Mouse (Mus musculus): ENCODE results near the gene Gm5916. TPM values are rescaled to one million over a fixed set of nuclear protein-coding genes. Genes with fewer than 3 reads are reported as not detected.

Gm5916 gene
- not detected in 2 replicates for total RNA-seq (2012; rRNA removed)

GRCm38 (mm10) chr9:36128679-36129078 lies at the start of gene Gm5916:
Gene Gm5916, minus strand, starts transcription at chr9:36128779.
- DNase-seq (ENCODE audit: low read depth, low spot score) = no peak
- H3K4me1 ChIP-seq (ENCODE audit: control insufficient read depth in 2 of 2, insufficient read depth in 2 of 2, low read length in 2 of 2, poor library complexity in 1 of 2) = no peaks in the 10 kb centered on the region
- in situ Hi-C loops (cut with MboI; ENCODE audit: low sequenced_read_pairs in 2 of 2, unreplicated experiment in 2 of 2) = loop anchor here in 1 of 2 experiments (5.0 kb wide), 1 partner anchor 286 kb away; the partner anchor contains the start of gene 9230110F15Rik
- H3K27ac ChIP-seq (ENCODE audit: insufficient read depth, low read depth, low read length, poor library complexity, severe bottlenecking) = no peak within 1 kb of the TSS
- H3K9ac ChIP-seq (ENCODE audit: insufficient read depth, low read depth, low read length, poor library complexity, severe bottlenecking) = no peak within 1 kb of the TSS
- no peak for TF ChIP-seq HCFC1 (IDR thresholded peaks at IDR 0.05; ENCODE audit: borderline replicate concordance, insufficient read depth, low read length)
- no peak for TF ChIP-seq ZNF384 (IDR thresholded peaks at IDR 0.05; ENCODE audit: low read depth, low read length)
- no peak for TF ChIP-seq MAFK (IDR thresholded peaks at IDR 0.05; ENCODE audit: insufficient read depth, low read depth, low read length)
- no peak for TF ChIP-seq ZC3H11A (IDR thresholded peaks at IDR 0.05; ENCODE audit: borderline replicate concordance, low read depth, low read length)
- TF ChIP-seq CHD2 (IDR thresholded peaks at IDR 0.05; ENCODE audit: low read depth, low read length) = no peak
- no peaks in the 10 kb centered on the region for H3K36me3 ChIP-seq (ENCODE audit: control insufficient read depth, insufficient read depth, low read length, poor library complexity, severe bottlenecking)
- no peak within 1 kb of the TSS for H3K4me3 ChIP-seq (ENCODE audit: insufficient read depth in 1 of 2, low read depth in 1 of 2, low read length in 2 of 2, poor library complexity in 1 of 2, severe bottlenecking in 1 of 2)
- H3K9me3 ChIP-seq (ENCODE audit: control insufficient read depth, insufficient read depth, low read depth, low read length) = no peaks in the 10 kb centered on the region

Other genes starting within 250 kb of the Gm5916 start
- not detected in 2 replicates for gene 9230113P08Rik, start 220.4 kb downstream of the Gm5916 start, total RNA-seq (2012; rRNA removed)